Mouse (Mus musculus): Measurements from ENCODE around the gene Git1. TPM values are rescaled to one million over a fixed set of nuclear protein-coding genes. Genes with fewer than 3 reads are reported as not detected.

The Git1 gene
- polyA plus RNA-seq, 1 experiment: 99.0 TPM

DNA sequence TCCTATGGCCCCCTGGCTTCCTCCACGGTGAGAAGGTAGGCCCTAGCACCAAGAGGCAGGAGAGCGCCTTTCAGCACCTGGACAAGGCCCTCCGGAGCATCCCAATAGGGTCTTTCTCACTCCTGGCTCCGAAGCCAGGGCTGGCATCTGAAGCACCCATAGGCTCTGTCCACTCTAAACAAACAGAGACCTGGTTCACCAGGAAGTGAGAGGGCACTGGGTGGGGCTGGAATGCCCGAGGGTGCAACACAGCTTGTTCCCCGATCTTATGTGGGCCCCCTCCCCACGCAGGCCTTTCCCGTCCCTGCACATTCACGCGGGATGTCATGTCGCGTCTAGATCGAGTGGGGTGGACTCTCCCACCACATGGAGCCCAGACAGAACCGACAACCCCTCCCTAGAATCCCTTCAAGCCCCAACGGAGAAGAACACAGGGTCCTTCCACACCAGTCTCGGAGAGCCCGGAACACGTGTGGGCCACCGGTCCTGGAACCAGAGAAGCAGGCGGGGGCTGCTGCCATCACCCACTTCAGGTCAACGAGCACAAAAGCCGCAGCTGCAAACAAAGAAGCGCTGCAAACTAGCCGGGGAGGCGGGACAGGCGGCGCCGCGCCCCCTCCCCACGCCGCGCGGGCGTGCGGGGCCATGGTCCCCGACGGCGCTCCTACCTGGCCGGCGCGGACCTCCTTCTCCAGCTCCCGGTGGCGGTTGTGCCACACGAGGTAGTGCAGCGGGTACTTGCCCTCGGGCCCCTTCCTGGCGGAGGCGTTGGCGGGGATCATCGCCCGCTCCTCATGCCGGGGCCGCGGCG, 4.4 kb upstream of the Git1 start:
- Histone ChIP-seq H3K36me3 (ENCODE audit: control insufficient read depth, insufficient read depth, low read length) (no peaks in the 10 kb centered on the region), H3K27me3 (ENCODE audit: control insufficient read depth, insufficient read depth, low read length) (no peaks in the 10 kb centered on the region; the same call in 1 of the 2 replicates), H3K4me3 (ENCODE audit: control insufficient read depth, insufficient read depth, low read length) (peak overlapping the region; percentile 67), H3K4me1 (replicated peaks; ENCODE audit: control insufficient read depth, insufficient read depth, low read length) (peaks cover 51% of the 10 kb centered on the region), H3K27ac (ENCODE audit: control insufficient read depth, insufficient read depth, low read length) (no peak overlapping the region)
- WGBS: 8% methylated on average over 54 of the region's 55 CpGs
- peak; percentile 42 for DNase-seq
- no peak for TF ChIP-seq CTCF (IDR thresholded peaks at IDR 0.05; ENCODE audit: borderline replicate concordance, control insufficient read depth, extremely low read depth, insufficient read depth, low read length, poor library complexity)
- TF ChIP-seq POLR2A (IDR thresholded peaks at IDR 0.05; ENCODE audit: control insufficient read depth, extremely low read depth, insufficient read depth, low read length, poor library complexity): no peak

DNA sequence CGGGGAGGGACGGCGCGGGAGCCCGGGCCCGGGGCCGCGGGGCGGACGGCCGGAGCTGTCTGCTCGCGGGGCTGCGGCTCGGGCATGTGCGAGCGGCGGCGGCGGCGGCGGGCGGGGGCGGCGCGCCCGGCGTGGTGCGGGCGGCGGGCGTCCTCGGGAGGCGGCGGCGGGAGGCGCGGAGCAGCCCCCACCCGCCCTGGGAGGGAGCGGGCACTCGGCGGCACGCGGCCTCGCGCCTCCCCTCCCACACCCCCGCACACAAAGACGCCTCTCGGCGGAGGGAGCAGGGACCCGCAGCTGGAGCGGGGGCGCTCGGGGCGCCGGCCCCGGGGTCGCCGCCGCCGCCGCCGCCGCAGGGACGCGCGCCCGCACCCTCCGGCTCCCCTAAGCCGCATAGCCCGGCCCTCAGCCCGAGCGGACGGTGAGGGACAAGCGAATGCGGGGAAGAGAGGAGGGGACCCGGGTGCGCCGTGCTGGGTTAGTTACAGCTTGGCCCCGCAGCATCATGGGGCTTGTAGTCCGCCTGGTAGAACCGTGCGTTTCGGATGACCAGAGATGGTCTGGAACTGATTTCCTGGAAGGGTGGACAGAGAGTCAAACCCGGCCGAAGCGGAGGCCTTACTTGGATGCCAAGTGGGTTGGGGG, 3.6 kb upstream of the Git1 start, which contains the start of gene Ankrd13b:
Gene Ankrd13b (minus strand): TSS at position 88 of the 645 bp plus-strand sequence.
- TF ChIP-seq POLR2A (IDR thresholded peaks at IDR 0.05; ENCODE audit: control insufficient read depth, extremely low read depth, insufficient read depth, low read length, poor library complexity): no peak
- no peak for TF ChIP-seq CTCF (IDR thresholded peaks at IDR 0.05; ENCODE audit: borderline replicate concordance, control insufficient read depth, extremely low read depth, insufficient read depth, low read length, poor library complexity)
- 8% methylated on average over 81 of the region's 87 CpGs for WGBS
- peak; percentile 60 for DNase-seq
- peak within 1 kb of the TSS; percentile 67 for H3K4me3 ChIP-seq (ENCODE audit: control insufficient read depth, insufficient read depth, low read length)
- no peaks in the 10 kb centered on the region for H3K36me3 ChIP-seq (ENCODE audit: control insufficient read depth, insufficient read depth, low read length)
- H3K27ac ChIP-seq (ENCODE audit: control insufficient read depth, insufficient read depth, low read length): no peak within 1 kb of the TSS
- no peaks in the 10 kb centered on the region; the same call in 1 of the 2 replicates for H3K27me3 ChIP-seq (ENCODE audit: control insufficient read depth, insufficient read depth, low read length)
- H3K4me1 ChIP-seq (replicated peaks; ENCODE audit: control insufficient read depth, insufficient read depth, low read length): peaks cover 52% of the 10 kb centered on the region

DNA sequence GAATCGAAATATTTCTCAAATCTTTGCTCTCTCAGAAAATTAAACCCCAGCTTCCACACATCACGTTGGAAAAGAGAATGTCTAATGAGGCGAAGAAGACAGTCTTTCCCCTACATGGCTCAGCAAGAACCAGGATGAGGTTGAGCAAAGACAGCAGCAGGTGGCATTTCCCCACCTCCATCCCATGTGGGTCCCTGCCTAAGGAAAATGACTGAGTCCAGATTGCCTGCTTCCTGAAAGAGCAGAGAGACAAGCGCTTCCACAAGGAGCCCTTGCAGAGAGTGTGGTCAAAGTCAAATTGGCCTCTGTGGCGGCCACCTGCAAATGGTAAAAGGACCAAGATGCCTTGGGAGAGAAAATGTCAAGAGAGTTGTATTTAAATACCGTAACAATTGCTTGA, 2.9 kb upstream of the Git1 start:
- no peak for DNase-seq
- no peak for TF ChIP-seq POLR2A (IDR thresholded peaks at IDR 0.05; ENCODE audit: control insufficient read depth, extremely low read depth, insufficient read depth, low read length, poor library complexity)
- no peak for TF ChIP-seq CTCF (IDR thresholded peaks at IDR 0.05; ENCODE audit: borderline replicate concordance, control insufficient read depth, extremely low read depth, insufficient read depth, low read length, poor library complexity)
- no peaks in the 10 kb centered on the region; the same call in 1 of the 2 replicates for H3K27me3 ChIP-seq (ENCODE audit: control insufficient read depth, insufficient read depth, low read length)
- no peaks in the 10 kb centered on the region for H3K36me3 ChIP-seq (ENCODE audit: control insufficient read depth, insufficient read depth, low read length)
- H3K4me3 ChIP-seq (ENCODE audit: control insufficient read depth, insufficient read depth, low read length): no peak overlapping the region
- H3K4me1 ChIP-seq (replicated peaks; ENCODE audit: control insufficient read depth, insufficient read depth, low read length): peaks cover 47% of the 10 kb centered on the region
- 76% methylated on average over 6 of the region's 6 CpGs for WGBS
- H3K27ac ChIP-seq (ENCODE audit: control insufficient read depth, insufficient read depth, low read length): no peak overlapping the region

DNA sequence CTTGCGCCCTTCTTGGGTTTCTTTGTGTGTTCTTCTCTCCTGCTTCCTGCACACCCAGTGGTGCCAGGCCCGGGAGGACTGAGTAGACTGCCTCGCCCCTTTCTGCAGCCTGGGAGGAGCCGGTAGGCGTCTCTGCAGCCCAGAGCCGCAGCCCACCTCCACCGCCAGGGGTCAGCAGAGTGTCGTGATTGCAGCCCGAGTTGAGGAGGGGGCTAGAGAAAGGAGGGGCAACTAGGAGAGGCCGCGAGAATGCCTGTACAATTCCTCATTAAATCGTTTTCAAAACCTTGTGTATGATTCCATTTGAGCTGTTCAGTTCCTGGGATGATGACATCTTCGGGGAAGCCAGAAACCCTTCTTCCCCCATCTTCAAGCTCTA, 2.2 kb upstream of the Git1 start:
- peaks cover 45% of the 10 kb centered on the region for H3K4me1 ChIP-seq (replicated peaks; ENCODE audit: control insufficient read depth, insufficient read depth, low read length)

DNA sequence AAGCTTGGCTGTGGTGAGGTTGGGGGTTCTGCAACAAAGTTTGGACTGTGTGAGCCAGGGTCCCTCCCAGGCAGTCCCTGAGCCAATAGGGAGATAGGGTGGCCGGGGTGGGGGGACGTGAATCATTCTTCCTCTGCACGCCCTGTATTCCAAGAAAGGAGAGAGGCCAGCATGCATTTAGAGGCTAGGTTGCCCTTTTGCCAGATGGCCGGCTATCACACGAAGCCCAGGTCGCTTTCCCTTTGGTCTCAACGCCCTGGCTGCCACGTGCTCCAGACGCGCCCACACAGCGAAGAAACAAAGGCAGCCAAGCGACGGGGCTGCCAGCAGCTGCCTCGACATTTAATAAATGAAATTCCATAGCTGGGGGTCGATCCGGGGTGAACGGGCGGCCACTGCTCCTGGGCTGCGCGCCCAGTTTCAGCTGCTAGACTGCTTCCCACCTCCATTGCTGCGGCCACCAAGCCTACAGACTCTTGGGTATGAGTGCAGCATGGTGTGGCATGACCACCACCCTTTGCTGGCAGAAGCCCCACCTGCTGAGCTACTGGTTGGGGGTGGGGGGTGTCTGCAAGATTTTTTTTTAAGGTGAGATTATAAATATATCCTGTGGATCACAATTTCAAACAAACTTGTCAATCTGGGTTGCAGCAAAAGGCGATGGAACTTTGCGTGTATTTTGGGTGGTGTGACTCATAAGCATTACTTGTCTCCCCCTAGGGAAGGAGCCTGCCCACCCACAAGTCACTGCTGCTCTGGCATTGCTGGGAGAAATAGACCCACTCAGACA, 1.7 kb upstream of the Git1 start:
- peak overlapping the region; percentile 18 for H3K4me3 ChIP-seq (ENCODE audit: control insufficient read depth, insufficient read depth, low read length)
- H3K4me1 ChIP-seq (replicated peaks; ENCODE audit: control insufficient read depth, insufficient read depth, low read length): peaks cover 43% of the 10 kb centered on the region
- under 1% methylated on average over 23 of the region's 23 CpGs for WGBS
- TF ChIP-seq CTCF (IDR thresholded peaks at IDR 0.05; ENCODE audit: borderline replicate concordance, control insufficient read depth, extremely low read depth, insufficient read depth, low read length, poor library complexity) (no peak), POLR2A (IDR thresholded peaks at IDR 0.05; ENCODE audit: control insufficient read depth, extremely low read depth, insufficient read depth, low read length, poor library complexity) (no peak)
- no peaks in the 10 kb centered on the region; the same call in 1 of the 2 replicates for H3K27me3 ChIP-seq (ENCODE audit: control insufficient read depth, insufficient read depth, low read length)
- no peak overlapping the region for H3K27ac ChIP-seq (ENCODE audit: control insufficient read depth, insufficient read depth, low read length)
- DNase-seq: peak; percentile 33
- no peaks in the 10 kb centered on the region for H3K36me3 ChIP-seq (ENCODE audit: control insufficient read depth, insufficient read depth, low read length)

More for the DNA sequence above, 2.2 kb upstream of the Git1 start:
- no peak for TF ChIP-seq POLR2A (IDR thresholded peaks at IDR 0.05; ENCODE audit: control insufficient read depth, extremely low read depth, insufficient read depth, low read length, poor library complexity)
- TF ChIP-seq CTCF (IDR thresholded peaks at IDR 0.05; ENCODE audit: borderline replicate concordance, control insufficient read depth, extremely low read depth, insufficient read depth, low read length, poor library complexity): peak; percentile 97
- DNase-seq: peak; percentile 95
- no peaks in the 10 kb centered on the region; the same call in 1 of the 2 replicates for H3K27me3 ChIP-seq (ENCODE audit: control insufficient read depth, insufficient read depth, low read length)
- WGBS: under 1% methylated on average over 13 of the region's 13 CpGs
- H3K27ac ChIP-seq (ENCODE audit: control insufficient read depth, insufficient read depth, low read length): no peak overlapping the region
- no peaks in the 10 kb centered on the region for H3K36me3 ChIP-seq (ENCODE audit: control insufficient read depth, insufficient read depth, low read length)
- peak overlapping the region; percentile 18; the same call in 1 of the 2 replicates for H3K4me3 ChIP-seq (ENCODE audit: control insufficient read depth, insufficient read depth, low read length)

Data from thymus, adult 2 months (tissue).